Mouse (Mus musculus) forebrain, embryonic 12.5 days (tissue): ENCODE data around the gene Retreg1. TPM values are rescaled to one million over a fixed set of nuclear protein-coding genes. Genes with fewer than 3 reads are reported as not detected.

Experiments used
- ATAC-seq: fragments of 200-750 bp; cut with Nextera tagmentation; 2 replicates; pipeline ENCODE4 v1.8.0; 2017; ENCODE audit warnings: moderate TSS enrichment; ENCODE audit not compliant: low FRiP score
- H3K27ac ChIP-seq: fragments of 300-500 bp; sonication (generic); 2 replicates; pipeline ENCODE4 v1.5.1; 2016; ENCODE audit warnings: mild to moderate bottlenecking
- H3K27me3 ChIP-seq: fragments of 300-500 bp; sonication (generic); 2 replicates; pipeline ENCODE4 v1.6.1; 2016; ENCODE audit warnings: mild to moderate bottlenecking
- H3K36me3 ChIP-seq: fragments of 300-500 bp; sonication (generic); replicated peaks from 2 replicates; pipeline ENCODE4 v1.6.1; 2016; ENCODE audit warnings: mild to moderate bottlenecking
- H3K4me1 ChIP-seq: fragments of 300-500 bp; sonication (generic); 2 replicates; pipeline ENCODE4 v1.6.1; 2016
- H3K4me2 ChIP-seq: fragments of 300-500 bp; sonication (generic); 2 replicates; pipeline ENCODE4 v1.6.1; 2016; ENCODE audit warnings: mild to moderate bottlenecking, moderate library complexity
- H3K4me3 ChIP-seq: fragments of 300-500 bp; sonication (generic); replicated peaks from 2 replicates; pipeline ENCODE4 v1.5.1; 2016; ENCODE audit warnings: mild to moderate bottlenecking
- H3K9ac ChIP-seq: fragments of 300-500 bp; sonication (generic); 2 replicates; pipeline ENCODE4 v1.6.1; 2016; ENCODE audit warnings: mild to moderate bottlenecking
- H3K9me3 ChIP-seq: fragments of 300-500 bp; sonication (generic); 2 replicates; pipeline ENCODE4 v1.6.1; 2016
- WGBS: fragments of 180-500 bp; shearing (Covaris S2); methylation state at CpG from one replicate; pipeline ENCODE4 v1.1.7; 2016; 5-methylcytosine and 5-hydroxymethylcytosine counted together
- polyA plus RNA-seq: library from polyadenylated mRNA; unstranded; fragments of >200 nt; fragmentation: Nextera tagmentation; extraction: Ambion mirVana; gene quantifications from 2 replicates; pipeline ENCODE4 v1.2.1, GENCODE M21; 2016

The Retreg1 gene
- polyA plus RNA-seq, 1 experiment from 2014 or later = 2.8 TPM

GRCm38 (mm10) chr15:25808677-25809460, 34.1 kb upstream of the Retreg1 start:
- Histone ChIP-seq H3K4me1 (no peaks in the 10 kb centered on the region), H3K9ac (no peak overlapping the region), H3K4me2 (no peak overlapping the region), H3K4me3 (no peak overlapping the region), H3K36me3 (peaks cover 99% of the 10 kb centered on the region), H3K27me3 (no peaks in the 10 kb centered on the region), H3K27ac (no peak overlapping the region), H3K9me3 (no peaks in the 10 kb centered on the region)
- no peak for ATAC-seq
- WGBS = 92% methylated on average over 20 of the region's 20 CpGs

GRCm38 (mm10) chr15:25809669-25810068, 33.3 kb upstream of the Retreg1 start:
- Histone ChIP-seq H3K27me3 (no peaks in the 10 kb centered on the region), H3K36me3 (peaks cover 98% of the 10 kb centered on the region), H3K4me1 (no peaks in the 10 kb centered on the region), H3K4me2 (no peak overlapping the region), H3K27ac (no peak overlapping the region), H3K4me3 (no peak overlapping the region), H3K9me3 (no peaks in the 10 kb centered on the region), H3K9ac (no peak overlapping the region)
- no peak for ATAC-seq
- WGBS = 90% methylated on average over 6 of the region's 6 CpGs

GRCm38 (mm10) chr15:25811834-25812250, 31.1 kb upstream of the Retreg1 start:
- 0 out of 2 replicates have a peak, but pooled peaks have one; percentile 21 for ATAC-seq
- no peak overlapping the region for H3K9ac ChIP-seq
- H3K9me3 ChIP-seq = peaks cover 6% of the 10 kb centered on the region; the same call in 1 of the 2 replicates
- no peak overlapping the region for H3K4me3 ChIP-seq
- peaks cover 91% of the 10 kb centered on the region for H3K36me3 ChIP-seq
- H3K27me3 ChIP-seq = no peaks in the 10 kb centered on the region
- no peak overlapping the region for H3K4me2 ChIP-seq
- no peak overlapping the region for H3K27ac ChIP-seq
- WGBS = 92% methylated on average over 11 of the region's 11 CpGs
- H3K4me1 ChIP-seq = no peaks in the 10 kb centered on the region

- Histone ChIP-seq H3K4me3 (no peak overlapping the region), H3K4me2 (no peak overlapping the region), H3K9me3 (peaks cover 6% of the 10 kb centered on the region; the same call in 1 of the 2 replicates), H3K4me1 (no peaks in the 10 kb centered on the region), H3K27me3 (no peaks in the 10 kb centered on the region), H3K27ac (no peak overlapping the region), H3K36me3 (peaks cover 85% of the 10 kb centered on the region), H3K9ac (no peak overlapping the region)
- 80% methylated on average over 12 of the region's 12 CpGs for WGBS
- no peak for ATAC-seq
Measured at GRCm38 (mm10) chr15:25812479-25812878, 30.5 kb upstream of the Retreg1 start.

GRCm38 (mm10) chr15:25814535-25814934, 28.4 kb upstream of the Retreg1 start:
- no peak overlapping the region for H3K27ac ChIP-seq
- H3K4me3 ChIP-seq = no peak overlapping the region
- no peak overlapping the region for H3K4me2 ChIP-seq
- peaks cover 64% of the 10 kb centered on the region for H3K36me3 ChIP-seq
- H3K9me3 ChIP-seq = peaks cover 6% of the 10 kb centered on the region; the same call in 1 of the 2 replicates
- no peak for ATAC-seq
- no peaks in the 10 kb centered on the region for H3K4me1 ChIP-seq
- H3K9ac ChIP-seq = no peak overlapping the region
- WGBS = 80% methylated on average over 3 of the region's 3 CpGs
- no peaks in the 10 kb centered on the region for H3K27me3 ChIP-seq

GRCm38 (mm10) chr15:25817191-25817590, 25.8 kb upstream of the Retreg1 start:
- WGBS = 87% methylated on average over 2 of the region's 2 CpGs
- ATAC-seq = no peak
- H3K27me3 ChIP-seq = no peaks in the 10 kb centered on the region
- peaks cover 6% of the 10 kb centered on the region; the same call in 1 of the 2 replicates for H3K9me3 ChIP-seq
- H3K4me1 ChIP-seq = no peaks in the 10 kb centered on the region
- H3K4me2 ChIP-seq = no peak overlapping the region
- no peak overlapping the region for H3K4me3 ChIP-seq
- no peak overlapping the region for H3K27ac ChIP-seq
- H3K9ac ChIP-seq = no peak overlapping the region
- peaks cover 38% of the 10 kb centered on the region for H3K36me3 ChIP-seq

GRCm38 (mm10) chr15:25821981-25822380, 21.0 kb upstream of the Retreg1 start:
- no peak overlapping the region for H3K4me2 ChIP-seq
- H3K9ac ChIP-seq = no peak overlapping the region
- H3K27ac ChIP-seq = no peak overlapping the region
- H3K4me3 ChIP-seq = no peak overlapping the region
- no peaks in the 10 kb centered on the region for H3K27me3 ChIP-seq
- no peaks in the 10 kb centered on the region for H3K9me3 ChIP-seq
- no peaks in the 10 kb centered on the region for H3K36me3 ChIP-seq
- ATAC-seq = no peak
- no peaks in the 10 kb centered on the region for H3K4me1 ChIP-seq

GRCm38 (mm10) chr15:25822656-25823055, 20.3 kb upstream of the Retreg1 start:
- ATAC-seq = no peak
- H3K9me3 ChIP-seq = no peaks in the 10 kb centered on the region

GRCm38 (mm10) chr15:25826531-25826961, 16.4 kb upstream of the Retreg1 start:
- no peaks in the 10 kb centered on the region for H3K36me3 ChIP-seq
- no peak overlapping the region for H3K27ac ChIP-seq
- 82% methylated on average over 8 of the region's 8 CpGs for WGBS
- no peak for ATAC-seq
- H3K27me3 ChIP-seq = no peaks in the 10 kb centered on the region
- no peak overlapping the region for H3K4me2 ChIP-seq
- no peak overlapping the region for H3K4me3 ChIP-seq
- H3K4me1 ChIP-seq = no peaks in the 10 kb centered on the region
- no peaks in the 10 kb centered on the region for H3K9me3 ChIP-seq
- H3K9ac ChIP-seq = no peak overlapping the region

More at GRCm38 (mm10) chr15:25822656-25823055, 20.3 kb upstream of the Retreg1 start:
- Histone ChIP-seq H3K27ac (no peak overlapping the region), H3K4me2 (no peak overlapping the region), H3K4me1 (no peaks in the 10 kb centered on the region), H3K27me3 (no peaks in the 10 kb centered on the region), H3K36me3 (no peaks in the 10 kb centered on the region), H3K4me3 (no peak overlapping the region), H3K9ac (no peak overlapping the region)
- WGBS = 61% methylated on average over 3 of the region's 3 CpGs

- Histone ChIP-seq H3K9ac (no peak overlapping the region), H3K27me3 (no peaks in the 10 kb centered on the region), H3K4me2 (no peak overlapping the region), H3K4me1 (no peaks in the 10 kb centered on the region), H3K4me3 (no peak overlapping the region), H3K27ac (no peak overlapping the region), H3K9me3 (no peaks in the 10 kb centered on the region), H3K36me3 (no peaks in the 10 kb centered on the region)
- ATAC-seq = no peak
- 85% methylated on average over 10 of the region's 10 CpGs for WGBS
Measured at GRCm38 (mm10) chr15:25828464-25828863, 14.5 kb upstream of the Retreg1 start.

GRCm38 (mm10) chr15:25830426-25830825, 12.6 kb upstream of the Retreg1 start:
- Histone ChIP-seq H3K9ac (no peak overlapping the region), H3K9me3 (no peaks in the 10 kb centered on the region), H3K4me3 (no peak overlapping the region), H3K27ac (no peak overlapping the region), H3K27me3 (no peaks in the 10 kb centered on the region), H3K4me2 (no peak overlapping the region), H3K36me3 (no peaks in the 10 kb centered on the region), H3K4me1 (no peaks in the 10 kb centered on the region)
- no peak for ATAC-seq
- 75% methylated on average over 2 of the region's 2 CpGs for WGBS

GRCm38 (mm10) chr15:25834282-25834681, 8.7 kb upstream of the Retreg1 start:
- H3K4me1 ChIP-seq = no peaks in the 10 kb centered on the region
- H3K4me2 ChIP-seq = no peak overlapping the region
- no peak for ATAC-seq
- H3K9me3 ChIP-seq = 0 out of 2 replicates have a peak, but pooled peaks cover 6% of the 10 kb centered on the region
- no peak overlapping the region for H3K27ac ChIP-seq
- no peaks in the 10 kb centered on the region; the same call in 1 of the 2 replicates for H3K36me3 ChIP-seq
- H3K27me3 ChIP-seq = no peaks in the 10 kb centered on the region
- no peak overlapping the region for H3K4me3 ChIP-seq
- H3K9ac ChIP-seq = no peak overlapping the region
- WGBS = 89% methylated on average over 2 of the region's 2 CpGs
